Mouse (Mus musculus): ENCODE data around the gene Exoc5.

DNA sequence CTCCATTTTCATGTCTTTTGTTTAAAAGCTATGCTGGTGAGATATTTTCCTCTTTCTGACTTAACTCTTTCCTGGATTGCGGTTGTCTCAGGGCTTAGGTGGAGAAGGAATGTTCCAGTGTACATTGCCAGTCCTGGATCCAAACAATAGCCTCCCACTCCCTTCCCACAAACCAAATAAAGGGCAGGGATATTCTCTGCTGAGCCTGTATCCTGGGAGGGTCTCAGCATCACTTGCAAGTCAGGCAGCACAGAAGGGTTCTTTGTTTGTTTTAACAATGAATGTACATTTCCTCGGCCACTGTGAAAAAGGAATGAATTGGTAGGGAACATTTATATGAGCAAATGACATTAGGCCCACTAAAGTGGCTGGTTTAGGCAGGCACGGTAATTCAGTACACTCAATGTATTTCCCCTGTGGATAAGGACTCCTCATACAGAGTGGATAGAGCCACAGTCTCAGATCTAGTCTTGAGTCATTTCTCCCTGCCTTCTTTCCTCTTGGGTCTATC is 74.3 kb downstream of the Exoc5 start:
- TF ChIP-seq CTCF (IDR thresholded peaks at IDR 0.05; ENCODE audit: control insufficient read depth, insufficient read depth, low read length) (no peak), POLR2A (IDR thresholded peaks at IDR 0.05; ENCODE audit: borderline replicate concordance, control insufficient read depth, low read depth, low read length) (no peak)

Data from bone marrow, adult 2 months (tissue).